Mouse (Mus musculus): ENCODE data around the gene Cdc26.

Gene Cdc26

DNA sequence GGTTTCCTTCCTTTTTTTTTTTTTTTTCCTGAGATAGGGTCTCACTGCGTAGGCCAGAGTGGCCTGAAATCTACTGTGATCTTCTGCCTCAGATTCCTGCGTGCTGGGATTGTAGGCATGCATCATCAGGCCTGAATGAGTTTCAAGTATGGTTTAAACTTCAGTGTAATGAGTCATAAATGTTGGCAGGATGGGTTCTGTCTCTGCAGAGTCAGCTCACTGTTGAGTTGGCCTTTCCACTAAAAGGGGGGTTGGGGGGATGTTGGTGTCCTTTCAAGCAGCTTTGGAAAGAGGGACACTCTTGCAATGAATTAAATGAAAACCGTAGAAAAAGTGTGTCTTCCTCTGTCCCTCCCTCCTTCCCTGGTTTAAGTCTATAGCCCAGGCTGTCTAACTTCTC, 9.5 kb downstream of the Cdc26 start:
- DNase-seq (ENCODE audit: low spot score) = peak; percentile 26

DNA sequence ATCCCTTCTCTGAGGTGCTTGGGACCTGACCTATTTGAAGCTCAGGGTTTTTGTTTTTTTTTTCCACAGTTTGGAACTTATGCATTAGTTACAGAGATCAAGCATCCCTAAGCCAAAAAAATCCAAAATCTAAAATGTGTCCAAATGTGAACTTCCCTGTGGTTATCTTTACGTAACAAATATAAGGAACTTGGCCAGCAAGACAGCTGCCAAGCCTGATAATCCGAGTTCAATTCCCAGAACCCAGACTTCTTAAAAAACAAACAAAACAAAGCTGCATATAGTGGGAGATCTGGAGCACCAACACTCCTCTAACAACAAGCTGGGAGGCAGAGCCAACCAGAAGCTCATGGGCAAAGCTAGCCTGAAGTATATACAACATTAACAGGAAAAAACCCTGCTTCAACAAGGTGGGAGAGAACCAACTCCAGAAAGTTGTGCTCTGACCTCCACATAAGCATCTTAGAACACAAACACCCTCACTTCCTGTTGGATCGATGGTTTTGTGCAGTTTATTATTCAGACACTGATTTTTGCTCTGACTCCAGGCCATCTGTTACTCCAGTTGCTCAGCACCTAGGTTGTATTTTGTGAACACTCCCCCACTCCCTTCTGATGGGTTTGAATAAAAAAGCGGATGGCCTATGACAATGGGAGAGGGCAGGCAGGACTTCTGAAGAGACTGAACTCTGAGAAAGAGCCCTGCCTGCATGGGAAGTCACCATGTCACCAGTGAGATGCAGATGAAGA, 10.7 kb downstream of the Cdc26 start:
- DNase-seq (ENCODE audit: low spot score) = peak; percentile 24

- no peak for DNase-seq (ENCODE audit: low spot score)
These were observed 12.6 kb downstream of the Cdc26 start for GRCm38 (mm10) chr4:62395806-62396205.

DNA sequence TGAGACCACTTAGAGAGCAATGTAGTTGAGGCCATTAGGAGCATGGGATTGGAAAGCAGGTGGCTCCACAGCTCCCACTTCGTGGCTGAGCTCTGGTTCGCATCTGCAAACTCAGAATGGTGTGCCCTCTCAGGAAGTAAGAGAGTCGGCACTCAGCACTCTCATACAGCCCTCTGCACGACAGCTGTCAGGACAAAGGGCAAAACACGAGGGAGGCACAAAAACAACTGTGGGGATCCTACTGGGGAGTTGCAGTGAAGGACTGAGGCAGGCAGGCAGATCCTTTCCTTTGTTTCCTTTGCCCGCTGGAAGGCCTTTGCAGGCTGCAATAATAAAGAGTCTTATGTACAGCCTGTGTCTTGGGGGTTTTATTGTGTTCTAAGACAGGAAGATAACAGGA, 15.0 kb downstream of the Cdc26 start:
- DNase-seq (ENCODE audit: low spot score) = no peak

- DNase-seq (ENCODE audit: low spot score) = no peak
These were observed 16.6 kb downstream of the Cdc26 start for GRCm38 (mm10) chr4:62391892-62392291.

DNA sequence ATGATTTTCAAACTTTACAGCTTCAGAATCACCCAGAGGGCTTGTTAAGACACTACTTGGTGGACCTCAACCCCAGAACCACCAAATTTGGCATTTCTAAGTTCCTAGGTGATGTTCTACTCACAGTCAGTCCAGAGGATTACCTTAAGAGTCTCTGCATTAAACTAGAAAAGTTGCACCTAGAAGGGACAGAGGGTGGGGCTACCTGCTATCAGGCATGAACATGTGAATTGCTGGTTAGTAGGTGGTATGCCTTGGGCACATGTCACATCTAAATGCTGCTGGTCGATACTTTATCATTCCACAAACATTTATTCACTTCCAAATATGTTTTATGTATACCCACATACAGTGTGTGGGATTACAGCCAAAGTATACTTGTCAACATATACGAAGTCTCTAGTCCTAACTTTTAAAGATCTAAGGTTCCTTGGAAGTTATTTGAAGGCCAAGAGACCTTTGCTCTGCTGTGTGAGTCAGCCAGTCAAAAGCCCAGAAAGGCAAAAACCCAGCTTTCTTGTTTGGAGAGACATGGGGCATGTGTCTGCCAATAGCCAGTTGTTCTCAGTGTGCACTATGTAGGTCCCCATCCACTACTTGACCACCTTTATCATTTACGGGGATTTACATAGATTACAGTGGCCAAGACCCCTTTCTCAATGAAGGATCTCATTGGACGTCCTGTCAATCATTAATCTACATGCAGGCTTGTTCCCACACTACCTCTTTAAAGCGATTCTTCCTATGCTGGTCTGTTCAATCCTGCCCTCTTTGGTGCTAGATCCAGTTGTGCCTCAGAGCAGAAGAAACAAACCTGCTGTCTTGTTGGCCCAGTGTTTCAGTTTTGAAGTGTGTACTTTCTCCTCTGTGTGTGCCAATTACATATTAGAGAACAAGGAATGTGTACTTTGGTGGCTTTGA, 18.6 kb downstream of the Cdc26 start:
- DNase-seq (ENCODE audit: low spot score) = no peak

GRCm38 (mm10) chr4:62385439-62385838, 23.0 kb downstream of the Cdc26 start:
- no peak for DNase-seq (ENCODE audit: low spot score)

DNA sequence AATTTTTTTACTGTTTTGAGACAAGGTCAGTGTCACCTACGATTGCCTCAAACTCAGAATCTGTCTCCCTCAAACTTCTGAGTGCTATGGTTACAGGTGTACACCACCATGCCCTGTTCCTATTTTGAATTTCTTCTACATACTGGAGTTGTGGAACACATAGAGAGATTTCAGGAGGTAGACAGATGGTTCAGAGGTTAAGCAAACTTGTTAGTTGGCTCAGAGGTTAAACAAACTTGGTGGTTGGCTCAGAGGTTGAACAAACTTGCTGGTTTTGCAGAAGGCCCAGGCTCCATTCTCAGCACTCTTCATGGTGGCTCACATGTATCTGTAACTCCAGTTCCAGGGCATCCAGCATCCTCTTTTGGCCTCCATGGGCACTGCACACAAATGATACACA, 24.3 kb downstream of the Cdc26 start:
- DNase-seq (ENCODE audit: low spot score) = no peak

DNA sequence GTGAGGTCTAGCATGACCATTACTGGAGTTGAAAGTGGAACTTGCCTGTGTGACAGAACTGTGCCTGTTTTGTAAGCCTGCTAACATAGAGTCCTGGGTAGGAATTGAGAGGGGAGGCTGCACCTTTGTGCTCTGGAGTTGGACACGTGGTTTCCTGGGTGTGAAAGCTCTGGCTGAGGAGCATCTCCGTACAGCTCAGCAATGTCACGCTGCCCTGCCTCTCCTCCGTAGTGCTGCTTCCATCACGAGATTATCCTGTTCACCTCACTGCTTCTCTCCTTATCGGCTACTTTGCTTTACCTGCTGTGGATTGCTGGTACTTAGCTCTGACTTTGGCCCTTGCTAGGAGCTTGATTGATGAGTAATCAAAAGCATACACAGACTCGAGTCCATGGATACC, 24.7 kb downstream of the Cdc26 start:
- no peak for DNase-seq (ENCODE audit: low spot score)

GRCm38 (mm10) chr4:62383207-62383606, 25.2 kb downstream of the Cdc26 start:
- no peak for DNase-seq (ENCODE audit: low spot score)

- DNase-seq (ENCODE audit: low spot score) = no peak
These were observed 28.6 kb downstream of the Cdc26 start for GRCm38 (mm10) chr4:62379724-62380381.

DNA sequence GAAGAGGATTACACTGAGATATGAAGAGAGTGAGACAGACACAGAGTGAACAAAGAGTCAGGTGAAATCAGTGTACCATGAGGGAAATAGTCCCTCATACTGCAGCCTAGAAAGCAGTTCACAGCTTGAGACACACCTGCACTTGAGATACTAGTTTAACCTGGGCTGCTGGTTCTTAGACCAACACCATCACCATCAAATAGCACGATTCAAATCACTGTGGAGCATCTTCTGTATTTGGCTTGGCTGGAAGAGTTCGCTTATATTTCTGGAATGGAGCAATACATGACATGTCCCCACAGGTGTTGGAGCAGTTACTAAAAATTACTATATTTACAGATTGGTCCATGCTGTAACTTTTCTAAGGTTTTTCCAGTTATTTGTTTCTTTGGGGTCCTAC, 32.3 kb downstream of the Cdc26 start:
- no peak for DNase-seq (ENCODE audit: low spot score)

GRCm38 (mm10) chr4:62374342-62374741, 34.1 kb downstream of the Cdc26 start:
- DNase-seq (ENCODE audit: low spot score) = no peak

DNA sequence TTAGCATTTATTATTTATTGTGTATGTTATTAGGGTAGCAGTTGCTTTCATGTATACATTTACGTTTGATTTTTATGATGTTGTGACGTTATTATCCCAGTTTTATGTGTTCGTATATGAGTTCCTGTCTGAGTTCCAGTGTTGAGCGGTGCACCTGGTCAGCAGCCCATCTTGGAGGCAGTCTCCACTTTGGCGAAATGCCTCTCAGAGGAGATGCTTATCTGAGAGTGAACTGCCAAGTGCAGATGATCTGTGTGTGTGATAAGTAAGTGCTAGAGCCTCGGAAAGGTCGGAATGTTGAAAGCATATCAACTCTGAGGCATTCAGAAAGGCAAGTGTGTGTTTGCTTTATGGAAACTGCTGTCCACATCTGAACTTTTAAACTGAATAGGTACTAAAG, 34.8 kb downstream of the Cdc26 start:
- no peak for DNase-seq (ENCODE audit: low spot score)

DNA sequence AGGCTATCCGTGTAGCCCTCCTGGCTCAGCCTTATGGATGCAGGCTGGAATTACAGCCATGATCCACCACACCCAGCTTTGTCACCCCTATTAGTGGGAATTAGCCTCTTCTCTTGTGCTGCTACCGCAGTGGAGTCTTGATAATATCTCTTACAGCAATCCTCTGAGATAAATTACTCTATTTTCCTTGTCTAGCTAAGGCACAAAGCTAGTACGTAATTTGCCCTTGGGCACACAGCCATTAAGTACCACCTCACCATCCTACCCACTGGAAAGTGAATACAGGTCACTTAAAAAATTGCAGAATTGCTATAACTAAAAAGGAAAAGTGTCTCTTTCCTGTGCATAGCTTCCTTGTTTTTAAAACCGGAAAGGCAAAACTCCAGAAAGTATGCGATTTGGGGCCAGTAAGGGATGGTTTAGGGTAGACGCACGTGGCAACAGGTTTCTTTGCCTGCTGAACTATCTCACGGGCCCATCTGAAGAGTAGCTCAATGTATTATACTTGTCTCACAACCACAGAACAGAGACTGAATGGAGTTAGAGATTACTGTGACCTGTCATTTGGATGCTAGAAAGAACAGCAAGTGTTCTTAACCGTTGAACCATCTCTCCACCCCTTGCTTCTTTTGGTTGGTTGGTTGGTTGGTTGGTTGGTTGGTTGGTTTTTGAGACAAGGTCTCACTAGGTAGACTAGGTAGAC, 35.5 kb downstream of the Cdc26 start:
- no peak for DNase-seq (ENCODE audit: low spot score)

GRCm38 (mm10) chr4:62372410-62372809, 36.0 kb downstream of the Cdc26 start:
- no peak for DNase-seq (ENCODE audit: low spot score)

DNA sequence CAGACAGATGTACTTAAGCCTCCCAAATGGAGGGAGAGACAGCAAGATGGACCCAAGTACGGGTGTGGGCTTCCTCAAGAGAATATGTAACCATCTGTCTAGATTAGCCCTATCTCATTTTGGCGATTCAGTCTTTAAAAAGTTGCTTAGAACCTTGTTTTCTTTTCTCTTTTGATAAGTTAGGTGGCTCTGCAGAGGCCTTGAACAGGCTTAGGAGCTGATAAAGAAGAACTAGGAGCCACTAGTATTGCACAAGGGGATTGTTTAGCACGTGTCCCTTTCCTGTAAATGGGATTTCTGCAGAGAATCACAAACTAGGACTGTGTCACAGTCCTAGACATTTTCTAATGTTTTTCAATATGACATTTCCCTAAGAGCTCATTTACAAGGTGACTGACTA, 39.4 kb downstream of the Cdc26 start:
- no peak for DNase-seq (ENCODE audit: low spot score)

DNA sequence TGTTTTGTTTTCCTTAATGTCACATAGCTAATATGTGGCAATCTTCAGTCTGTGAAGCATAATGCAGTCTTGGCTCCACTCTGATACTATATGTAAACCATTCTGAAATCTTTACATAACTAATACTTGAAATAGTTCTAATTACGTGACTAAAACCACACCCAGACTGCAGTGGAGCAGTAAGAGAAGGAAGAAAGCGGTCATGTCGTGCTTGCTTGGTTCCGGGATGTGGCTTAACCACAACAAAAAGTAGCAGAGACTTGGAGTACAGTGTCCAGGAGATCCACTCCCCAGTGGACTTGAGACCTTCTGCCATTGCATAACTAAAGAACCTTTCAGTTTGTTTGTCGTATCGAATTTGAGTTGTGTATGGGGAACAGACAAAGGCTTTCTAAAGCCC, 40.9 kb downstream of the Cdc26 start:
- no peak for DNase-seq (ENCODE audit: low spot score)

GRCm38 (mm10) chr4:62366291-62366690, 42.2 kb downstream of the Cdc26 start:
- DNase-seq (ENCODE audit: low spot score) = no peak

- no peak for DNase-seq (ENCODE audit: low spot score)
These were observed 44.1 kb downstream of the Cdc26 start for GRCm38 (mm10) chr4:62364299-62364698.

- no peak for DNase-seq (ENCODE audit: low spot score)
These were observed 46.0 kb downstream of the Cdc26 start for GRCm38 (mm10) chr4:62362437-62362836.

DNA sequence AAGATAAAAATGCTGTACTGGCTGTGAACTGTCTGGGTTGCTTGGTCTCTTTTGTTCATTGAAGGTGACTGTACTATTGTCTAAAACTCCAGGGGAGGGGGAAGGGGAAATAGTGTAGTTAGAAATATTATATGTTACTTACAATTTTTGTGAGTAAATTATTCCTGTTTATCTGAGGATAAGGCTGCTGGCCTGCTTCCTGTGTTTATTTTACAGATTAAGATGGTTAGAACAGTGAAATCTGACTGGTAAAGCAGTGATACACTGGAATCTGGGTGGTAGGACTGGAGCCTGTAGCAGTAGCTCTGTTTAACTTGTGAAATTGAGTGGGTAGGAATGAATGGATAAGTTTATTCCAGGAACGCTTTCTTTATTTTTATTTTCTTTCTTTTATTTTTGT, 46.4 kb downstream of the Cdc26 start:
- no peak for DNase-seq (ENCODE audit: low spot score)

Measured in layer of hippocampus, adult 9-10 months (tissue).